Mouse (Mus musculus): ENCODE data around the gene Txndc2. TPM values are rescaled to one million over a fixed set of nuclear protein-coding genes. Genes with fewer than 3 reads are reported as not detected.

Txndc2 gene
- total and polyA plus RNA-seq, 3 experiments = not detected

GRCm38 (mm10) chr17:65647226-65647625 is 5.3 kb upstream of the Txndc2 start:
- H3K4me1 ChIP-seq (ENCODE audit: control insufficient read depth in 1 of 2, insufficient read depth in 2 of 2, low read length in 2 of 2) = no peaks in the 10 kb centered on the region
- H3K9me3 ChIP-seq (replicated peaks; ENCODE audit: insufficient read depth, low read length) = no peaks in the 10 kb centered on the region
- TF ChIP-seq POLR2A (IDR thresholded peaks at IDR 0.05; ENCODE audit: control insufficient read depth in 1 of 2, insufficient read depth in 1 of 2, low read depth in 1 of 2, low read length in 2 of 2, poor library complexity in 1 of 2) = no peak
- no peak for TF ChIP-seq NELFE (IDR thresholded peaks at IDR 0.05; ENCODE audit: low read depth, low read length)
- TF ChIP-seq RAD21 (IDR thresholded peaks at IDR 0.05; ENCODE audit: low read depth, low read length) = no peak
- TF ChIP-seq MAFK (IDR thresholded peaks at IDR 0.05; ENCODE audit: borderline replicate concordance, low read depth, low read length) = no peak
- no peak for TF ChIP-seq CTCF (IDR thresholded peaks at IDR 0.05 in 2 of 3, conservative IDR thresholded peaks at IDR 0.05 in 1 of 3; ENCODE audit: control insufficient read depth in 1 of 3, insufficient read depth in 1 of 3, low read depth in 2 of 3, low read length in 3 of 3, poor library complexity in 1 of 3, severe bottlenecking in 1 of 3)
- TF ChIP-seq ZC3H11A (IDR thresholded peaks at IDR 0.05; ENCODE audit: low read depth, low read length) = no peak
- no peak for TF ChIP-seq SMC3 (IDR thresholded peaks at IDR 0.05; ENCODE audit: low read depth, low read length)
- TF ChIP-seq MYB (IDR thresholded peaks at IDR 0.05; ENCODE audit: low read depth, low read length) = no peak
- TF ChIP-seq BHLHE40 (IDR thresholded peaks at IDR 0.05; ENCODE audit: borderline replicate concordance, low read depth, low read length) = no peak
- no peak for TF ChIP-seq USF1 (IDR thresholded peaks at IDR 0.05; ENCODE audit: low read depth, low read length)
- TF ChIP-seq USF2 (IDR thresholded peaks at IDR 0.05; ENCODE audit: borderline replicate concordance in 1 of 2, insufficient read depth in 1 of 2, low read depth in 1 of 2, low read length in 2 of 2) = no peak
- no peak for TF ChIP-seq NRF1 (IDR thresholded peaks at IDR 0.05; ENCODE audit: insufficient read depth, low read depth, low read length, poor library complexity, severe bottlenecking)
- no peak for TF ChIP-seq CHD1 (IDR thresholded peaks at IDR 0.05; ENCODE audit: low read depth, low read length)
- H3K36me3 ChIP-seq (ENCODE audit: control insufficient read depth in 1 of 2, insufficient read depth in 2 of 2, low read length in 2 of 2) = no peaks in the 10 kb centered on the region
- H3K4me3 ChIP-seq (ENCODE audit: control insufficient read depth in 1 of 2, insufficient read depth in 1 of 2, low read depth in 2 of 2, low read length in 2 of 2) = no peak overlapping the region
- H3K79me2 ChIP-seq (ENCODE audit: control insufficient read depth, insufficient read depth, low read length, poor library complexity) = no peaks in the 10 kb centered on the region
- no peak for DNase-seq (ENCODE audit: low read depth, low spot score)
- H3K9ac ChIP-seq (ENCODE audit: control insufficient read depth, low read depth, low read length, poor library complexity, severe bottlenecking) = no peak overlapping the region
- no peaks in the 10 kb centered on the region for H3K27me3 ChIP-seq (ENCODE audit: control insufficient read depth in 1 of 2, insufficient read depth in 2 of 2, low read length in 2 of 2)
- no peak overlapping the region for H3K27ac ChIP-seq (ENCODE audit: control insufficient read depth, low read depth, low read length)

GRCm38 (mm10) chr17:65643579-65643978 is 1.6 kb upstream of the Txndc2 start:
- no peak overlapping the region for H3K9ac ChIP-seq (ENCODE audit: control insufficient read depth, low read depth, low read length, poor library complexity, severe bottlenecking)
- no peak for DNase-seq (ENCODE audit: low read depth, low spot score)
- H3K27me3 ChIP-seq (ENCODE audit: control insufficient read depth in 1 of 2, insufficient read depth in 2 of 2, low read length in 2 of 2) = peaks cover 0 to 2% of the 10 kb centered on the region in 2 experiments; a peak in 1 of 4 replicates
- no peaks in the 10 kb centered on the region for H3K9me3 ChIP-seq (replicated peaks; ENCODE audit: insufficient read depth, low read length)
- no peak overlapping the region for H3K4me3 ChIP-seq (ENCODE audit: control insufficient read depth in 1 of 2, insufficient read depth in 1 of 2, low read depth in 2 of 2, low read length in 2 of 2)
- H3K79me2 ChIP-seq (ENCODE audit: control insufficient read depth, insufficient read depth, low read length, poor library complexity) = no peaks in the 10 kb centered on the region
- no peaks in the 10 kb centered on the region for H3K4me1 ChIP-seq (ENCODE audit: control insufficient read depth in 1 of 2, insufficient read depth in 2 of 2, low read length in 2 of 2)
- TF ChIP-seq USF1 (IDR thresholded peaks at IDR 0.05; ENCODE audit: low read depth, low read length) (no peak), HCFC1 (IDR thresholded peaks at IDR 0.05; ENCODE audit: low read depth, low read length) (no peak), MAZ (IDR thresholded peaks at IDR 0.05; ENCODE audit: low read depth, low read length) (no peak), ZNF384 (IDR thresholded peaks at IDR 0.05; ENCODE audit: low read depth, low read length) (no peak), E2F4 (IDR thresholded peaks at IDR 0.05; ENCODE audit: borderline replicate concordance, low read depth, low read length) (no peak), MYB (IDR thresholded peaks at IDR 0.05; ENCODE audit: low read depth, low read length) (no peak), MYC (IDR thresholded peaks at IDR 0.05; ENCODE audit: low read depth, low read length) (no peak), UBTF (IDR thresholded peaks at IDR 0.05; ENCODE audit: borderline replicate concordance, insufficient read depth, low read depth, low read length) (no peak), ETS1 (IDR thresholded peaks at IDR 0.05; ENCODE audit: low read depth, low read length) (no peak), RCOR1 (IDR thresholded peaks at IDR 0.05; ENCODE audit: low read depth, low read length) (no peak), SMC3 (IDR thresholded peaks at IDR 0.05; ENCODE audit: low read depth, low read length) (no peak), ELF1 (IDR thresholded peaks at IDR 0.05; ENCODE audit: low read depth, low read length) (no peak), SIN3A (IDR thresholded peaks at IDR 0.05; ENCODE audit: low read length) (no peak), ZC3H11A (IDR thresholded peaks at IDR 0.05; ENCODE audit: low read depth, low read length) (no peak), MAFK (IDR thresholded peaks at IDR 0.05; ENCODE audit: borderline replicate concordance, low read depth, low read length) (no peak), TBP (IDR thresholded peaks at IDR 0.05; ENCODE audit: low read depth, low read length) (no peak)
- no peaks in the 10 kb centered on the region for H3K36me3 ChIP-seq (ENCODE audit: control insufficient read depth in 1 of 2, insufficient read depth in 2 of 2, low read length in 2 of 2)
- H3K27ac ChIP-seq (ENCODE audit: control insufficient read depth, low read depth, low read length) = no peak overlapping the region
